Mouse (Mus musculus) adrenal gland, postnatal 4 days (tissue): Measurements from ENCODE around the gene 1700012B07Rik. TPM values are rescaled to one million over a fixed set of nuclear protein-coding genes. Genes with fewer than 3 reads are reported as not detected.

Experiments used
- DNase-seq, 2 experiments: peaks; one replicate each; pipeline ENCODE4 v3.0.0; 2021 to 2022; ENCODE audit warnings: low spot score in 2 of 2, mixed read lengths in 2 of 2
- total RNA-seq, 2 experiments: library from RNA; stranded (reverse); gene quantifications; 2 replicates each; pipeline ENCODE4 v1.2.3; 2021

The 1700012B07Rik gene
- total RNA-seq, 2 experiments from 2014 or later: not detected

DNA sequence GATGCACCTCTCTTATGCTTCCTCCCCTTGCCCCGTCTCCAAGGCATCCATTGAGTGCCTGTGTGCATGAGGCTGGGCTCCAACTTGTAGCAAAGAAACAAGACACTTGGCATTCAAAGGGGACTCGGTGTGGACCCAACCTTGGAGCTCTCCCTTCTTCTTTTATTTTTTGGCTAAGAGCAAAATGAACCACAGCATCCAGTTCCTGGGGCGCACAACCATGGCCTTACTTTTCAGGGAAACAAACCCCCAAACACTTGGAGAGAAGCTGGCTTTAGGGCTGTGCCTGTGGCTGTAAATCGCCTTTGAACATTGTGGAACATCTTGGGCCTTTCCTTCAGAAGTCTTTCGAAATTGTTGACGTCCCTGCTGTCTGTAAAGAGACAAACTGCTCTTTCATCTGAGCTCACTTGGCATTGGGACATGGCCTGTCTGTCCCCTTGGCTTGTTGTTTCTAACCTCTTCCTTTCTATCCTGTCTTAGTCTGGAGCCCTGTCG lies 73.7 kb downstream of the 1700012B07Rik start:
- DNase-seq: no peak

DNA sequence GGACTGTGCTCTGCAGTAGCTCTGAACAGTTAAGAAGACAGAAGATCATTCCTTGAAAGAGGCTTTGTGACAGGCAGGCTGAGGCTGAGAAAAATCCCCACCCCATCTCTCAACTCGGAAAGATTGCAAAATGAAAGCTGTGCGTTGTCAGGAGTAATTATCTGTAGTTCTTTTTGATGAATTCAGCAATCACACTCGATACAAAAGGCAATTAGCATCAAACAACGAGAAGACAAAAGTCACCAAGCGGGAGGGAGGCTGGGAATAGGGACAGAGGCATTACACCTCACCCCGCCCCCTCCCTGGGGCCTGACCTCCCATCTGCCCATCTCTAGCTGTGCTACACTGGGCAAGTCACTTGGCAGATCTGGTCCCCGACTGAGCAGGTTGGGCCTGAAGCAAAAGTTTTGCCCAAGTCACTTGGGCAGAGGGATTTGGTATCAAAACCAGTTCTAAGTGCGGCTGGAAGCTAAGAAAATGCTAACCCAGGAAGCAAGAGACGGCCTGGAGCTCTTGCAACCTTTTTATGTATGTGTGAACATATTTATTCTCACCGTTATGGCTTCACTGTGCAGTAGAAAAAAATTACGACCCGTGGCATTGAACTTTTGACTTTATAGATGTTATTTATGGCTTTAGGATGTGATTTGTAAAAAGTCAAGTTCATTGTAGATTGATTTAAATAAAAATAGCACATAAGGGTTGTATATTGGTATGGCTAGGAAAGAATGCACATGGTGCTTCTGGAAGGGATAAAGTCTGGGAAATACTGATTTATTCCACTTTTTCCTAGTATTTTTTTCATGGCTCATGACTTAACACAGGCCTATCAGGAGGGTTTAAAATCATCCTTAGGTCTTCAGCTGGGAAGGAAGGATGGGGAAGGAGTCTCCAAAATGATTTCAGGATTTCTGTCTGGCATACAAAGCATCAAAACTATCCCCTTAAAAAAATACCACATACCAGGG lies 75.9 kb downstream of the 1700012B07Rik start:
- no peak for DNase-seq

DNA sequence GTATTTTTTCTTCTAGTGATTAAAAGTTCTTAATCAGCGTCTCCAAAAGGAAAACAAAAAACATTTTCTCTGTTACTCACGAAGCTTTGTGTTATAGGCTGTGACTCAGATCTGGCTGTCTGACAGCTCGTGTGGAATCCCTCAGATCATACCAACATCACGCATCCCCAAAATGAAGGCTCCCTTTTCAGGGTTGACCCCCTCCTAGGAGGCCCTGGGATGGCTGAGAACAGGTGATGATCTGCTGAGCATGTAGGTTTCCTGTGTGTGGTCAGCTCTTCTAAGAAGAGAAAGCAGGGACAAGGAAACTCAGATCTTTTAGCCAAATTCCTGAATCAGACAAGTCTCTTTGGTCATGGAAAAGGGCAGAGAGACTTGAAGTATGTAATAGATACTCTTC lies 82.6 kb downstream of the 1700012B07Rik start:
- DNase-seq: no peak

DNA sequence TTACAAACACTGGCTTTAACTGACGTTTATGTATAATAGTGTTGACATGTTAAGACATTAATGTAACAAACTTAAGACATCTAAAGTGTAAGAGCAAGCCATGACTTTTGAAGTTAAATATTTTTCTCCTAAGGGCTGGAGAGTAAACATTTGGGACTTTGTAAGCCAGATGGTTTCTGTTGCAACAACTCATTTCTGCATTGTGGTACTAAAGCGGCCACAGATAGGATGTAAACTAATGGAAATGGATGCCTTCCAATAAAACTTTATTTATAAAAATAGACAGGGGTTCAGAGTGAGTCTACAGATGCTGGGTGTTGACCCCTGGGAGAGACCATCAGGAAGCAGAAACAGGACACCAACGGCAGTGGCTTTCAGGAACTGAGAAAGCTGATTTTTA lies 89.9 kb downstream of the 1700012B07Rik start:
- no peak for DNase-seq

Other genes with a start within 250 kb of the 1700012B07Rik start
- gene Wipi1, start 216.1 kb downstream of the 1700012B07Rik start, total RNA-seq: 10 to 100 TPM; 51.9 to 53.1 TPM
- 100 to 1,000 TPM; 428 to 430 TPM for gene Prkar1a, start 178.6 kb downstream of the 1700012B07Rik start, total RNA-seq
- 10 to 100 TPM; 11.8 to 15.7 TPM for gene Fam20a, start 105.8 kb downstream of the 1700012B07Rik start, total RNA-seq
- gene Abca8b, start 167.8 kb upstream of the 1700012B07Rik start, total RNA-seq: 10 to 100 TPM in 1 of 2 experiments, 1 to 10 TPM in 1; 6.2 to 10.4 TPM